Mouse (Mus musculus) fat pad, adult 2 months (tissue): ENCODE results near the gene Dact2.

ENCODE experiments used
- DNase-seq: peaks from one replicate; pipeline ENCODE4 v3.0.0-alpha.2; 2011; ENCODE audit warnings: low read depth, low spot score; ENCODE audit errors: extremely low read depth

Dact2 gene

GRCm38 (mm10) chr17:14177018-14177417, 27.1 kb downstream of the Dact2 start:
- DNase-seq = no peak

DNA sequence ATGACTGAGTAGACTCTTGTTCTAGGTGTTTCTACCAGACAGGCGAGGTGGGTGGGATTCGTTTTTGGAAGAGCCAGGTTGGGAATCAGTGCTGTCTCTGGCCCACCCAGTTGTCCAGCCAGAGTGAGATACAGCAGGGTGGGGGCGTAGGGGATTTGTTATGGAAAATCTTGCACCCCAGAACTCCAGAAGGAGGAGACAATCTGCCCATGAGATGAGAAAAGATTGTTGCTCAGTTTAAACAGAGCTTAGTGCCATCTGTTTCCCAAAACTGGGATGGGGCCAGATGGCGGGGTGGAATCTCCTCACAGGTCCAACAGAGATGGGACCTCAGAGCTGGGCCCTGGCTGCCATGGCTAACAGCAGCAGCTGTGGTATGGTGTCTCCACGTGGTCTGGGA, 28.4 kb downstream of the Dact2 start:
- DNase-seq = no peak

DNA sequence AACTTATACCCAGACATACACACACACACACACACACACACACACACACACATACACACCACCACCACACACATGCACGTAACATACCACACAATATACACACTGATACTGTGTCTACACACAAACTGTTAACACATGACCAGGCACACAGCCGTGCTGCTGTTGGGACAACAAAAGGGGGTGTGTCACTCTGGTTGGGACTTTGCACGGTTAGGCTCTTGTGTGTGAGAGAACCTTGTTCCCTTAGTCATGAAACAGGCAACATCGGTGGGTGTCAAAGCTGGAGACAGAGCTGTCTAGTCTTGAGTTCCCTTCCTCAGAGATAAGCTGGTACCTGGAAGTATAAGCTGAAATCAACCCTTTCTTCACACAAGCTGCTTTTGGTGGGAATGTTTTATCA, 29.1 kb downstream of the Dact2 start:
- no peak for DNase-seq

GRCm38 (mm10) chr17:14174401-14174800, 29.7 kb downstream of the Dact2 start:
- DNase-seq = no peak

DNA sequence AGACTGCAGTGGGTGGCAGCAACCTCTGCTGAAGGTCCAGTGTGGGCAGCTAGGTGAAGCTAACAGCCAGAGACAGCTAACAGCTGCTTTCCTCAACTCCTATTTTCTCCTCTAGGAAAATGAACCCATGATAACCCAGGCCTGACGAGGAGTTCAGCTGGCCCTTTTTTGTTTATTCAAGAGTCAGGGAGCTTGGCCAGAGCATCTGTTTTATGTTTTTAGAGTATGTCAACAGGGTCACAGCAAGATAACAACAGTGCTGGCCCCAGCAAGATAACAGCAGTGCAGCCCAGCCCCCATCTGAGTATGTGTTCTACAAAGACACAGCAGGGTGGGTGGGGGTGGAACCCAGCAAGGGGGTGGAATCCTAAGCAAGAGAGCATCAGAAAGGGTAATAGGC, 30.6 kb downstream of the Dact2 start:
- DNase-seq = no peak

- DNase-seq = no peak
These were observed 31.4 kb downstream of the Dact2 start for GRCm38 (mm10) chr17:14172731-14173130.

DNA sequence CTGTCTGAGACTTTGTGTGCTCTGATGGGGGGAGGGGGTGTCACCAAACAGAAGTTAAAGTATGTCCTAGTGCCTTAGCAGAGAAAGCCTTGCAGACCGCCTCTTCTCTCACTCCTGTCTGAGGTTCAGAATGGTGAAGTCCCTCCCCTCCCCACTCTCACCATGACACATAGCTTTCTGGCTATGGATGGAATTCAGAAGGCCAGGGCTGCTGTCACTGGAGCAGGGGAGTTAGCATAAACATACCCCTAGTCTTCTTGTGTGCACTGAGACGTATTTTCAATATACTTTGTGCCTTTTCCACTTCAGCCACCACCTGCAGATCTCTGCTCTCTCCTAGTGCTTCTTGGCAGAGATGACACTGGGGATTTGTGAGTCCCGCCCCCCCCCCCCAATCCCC, 31.9 kb downstream of the Dact2 start:
- no peak for DNase-seq

GRCm38 (mm10) chr17:14170961-14171479, 33.1 kb downstream of the Dact2 start:
- DNase-seq = no peak

DNA sequence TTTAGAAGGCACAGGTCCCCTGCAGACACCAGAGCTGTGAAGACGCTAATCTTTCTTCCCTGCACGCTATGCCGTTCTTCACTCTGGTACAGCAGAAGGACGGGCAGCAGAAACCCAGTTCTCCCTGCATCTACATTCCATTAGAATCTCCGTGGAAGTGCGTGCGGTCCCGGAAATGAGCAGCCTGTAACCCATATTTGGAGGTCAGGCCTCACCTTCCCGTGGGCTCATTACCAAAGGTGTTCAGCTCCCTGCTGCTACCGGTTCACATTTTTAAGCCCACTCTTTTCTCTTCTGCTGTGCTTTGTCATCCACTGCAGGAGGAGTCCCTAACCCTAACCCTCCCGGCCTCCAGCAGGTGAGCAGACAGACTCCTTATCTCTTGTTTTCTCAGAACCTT, 34.7 kb downstream of the Dact2 start:
- DNase-seq = no peak

- DNase-seq = no peak
These were observed 36.5 kb downstream of the Dact2 start for GRCm38 (mm10) chr17:14167594-14167993.

- DNase-seq = no peak
These were observed 37.2 kb downstream of the Dact2 start for GRCm38 (mm10) chr17:14166746-14167432.

GRCm38 (mm10) chr17:14165934-14166610, 38.0 kb downstream of the Dact2 start:
- no peak for DNase-seq

DNA sequence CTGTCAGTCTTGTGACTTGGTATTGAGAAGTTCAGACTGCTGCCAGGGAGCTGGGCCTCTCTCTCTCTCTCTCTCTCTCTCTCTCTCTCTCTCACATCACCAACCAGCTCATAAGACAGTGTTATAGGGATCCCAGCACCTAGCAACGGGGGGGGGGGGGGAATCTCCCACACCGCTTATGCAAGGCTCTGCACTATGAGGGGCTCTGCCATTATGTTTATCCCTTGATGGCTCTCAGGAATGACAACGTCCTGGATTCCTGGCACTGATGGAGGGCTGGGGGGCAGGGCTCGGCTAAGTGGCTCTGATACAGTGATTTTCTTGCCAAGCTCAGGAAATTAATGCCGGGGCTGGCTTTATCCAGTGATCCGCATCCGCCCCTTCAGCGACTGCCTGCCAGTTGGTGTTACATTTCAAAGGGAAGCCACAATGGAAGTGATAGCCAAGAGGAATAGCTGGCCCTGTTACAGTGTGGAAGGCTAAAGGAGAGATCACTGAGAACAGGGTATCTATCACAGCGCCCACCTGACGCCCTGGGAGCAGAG, 38.7 kb downstream of the Dact2 start:
- DNase-seq = no peak

DNA sequence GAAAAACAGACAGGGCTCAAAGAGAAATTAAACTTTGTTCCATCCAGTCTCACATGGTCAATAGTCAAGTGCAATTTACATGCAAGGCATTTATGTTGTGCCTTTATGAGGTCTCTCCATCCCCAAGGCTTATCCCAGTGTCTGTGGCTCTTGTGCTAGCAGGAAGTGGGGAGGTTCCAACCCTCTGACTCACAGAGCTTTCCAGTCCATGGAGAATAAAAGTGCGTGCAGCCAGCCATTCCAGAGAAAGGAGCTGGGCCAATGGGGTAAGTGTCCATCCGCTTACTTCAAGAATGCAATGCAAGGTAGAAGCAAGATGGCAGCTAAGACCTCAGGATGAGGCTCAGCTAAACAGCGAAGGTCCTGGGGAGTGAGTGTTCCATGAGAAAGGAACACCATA, 43.3 kb downstream of the Dact2 start:
- no peak for DNase-seq

GRCm38 (mm10) chr17:14157779-14158195, 46.3 kb downstream of the Dact2 start:
- no peak for DNase-seq
